ENCODE assay signal across 29 mouse cellular contexts in the genomic region with DNA sequence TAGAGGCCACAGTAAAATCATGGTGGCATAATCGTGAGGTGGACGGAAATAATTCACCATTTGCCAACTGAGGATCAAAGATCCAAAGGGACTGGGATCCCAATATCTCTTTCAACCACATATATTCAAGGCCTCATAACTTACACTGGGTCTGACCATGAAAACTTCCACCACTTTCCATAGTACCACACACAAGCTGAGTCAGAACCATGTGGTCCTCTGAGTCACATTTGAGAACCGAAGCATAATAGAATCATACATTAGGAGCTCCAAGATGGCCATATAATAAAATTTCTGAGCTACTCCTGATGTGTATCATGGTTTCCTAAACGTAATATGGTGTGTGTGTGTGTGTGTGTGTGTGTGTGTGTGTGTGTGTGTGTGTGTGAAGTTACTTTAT. TPM values are rescaled to one million over a fixed set of nuclear protein-coding genes. Genes with fewer than 3 reads are reported as not detected.
"Had no signal": no experiment of that assay in that cellular context is flagged by ENCODE, and none has a peak within 500 bp of the region (broad histone marks: within the 10 kb centered on the region; RNA-seq: fewer than 3 reads in every experiment).

No protein-coding gene starts in this region.

- H3K27ac ChIP-seq: limb, embryonic 10.5 days; limb, embryonic 12.5 days; limb, embryonic 13.5 days; limb, embryonic 15.5 days; liver, embryonic 12.5 days; liver, embryonic 13.5 days; liver, embryonic 14.5 days; liver, embryonic 15.5 days; lung, embryonic 15.5 days; macrophage; midbrain, embryonic 10.5 days; midbrain, embryonic 12.5 days; midbrain, embryonic 13.5 days; midbrain, embryonic 15.5 days; neural tube, embryonic 12.5 days; neural tube, embryonic 13.5 days had no signal

- H3K4me1 ChIP-seq: limb, embryonic 10.5 days; limb, embryonic 12.5 days; limb, embryonic 13.5 days; limb, embryonic 15.5 days; liver, embryonic 12.5 days; liver, embryonic 13.5 days; liver, embryonic 15.5 days; lung, embryonic 15.5 days; megakaryocyte, embryonic 14.5 days; midbrain, embryonic 10.5 days; midbrain, embryonic 12.5 days; midbrain, embryonic 13.5 days; midbrain, embryonic 15.5 days; neural tube, embryonic 12.5 days; neural tube, embryonic 13.5 days had no signal

- DNase-seq: left cerebral cortex, postnatal 4 days; liver; liver, embryonic 13.5 days; liver, postnatal 0 days; lung, adult 18-20 months; lung, adult 2 months; lung, embryonic 14.5 days; lung, postnatal 10 days; lung, postnatal 14 days; lung, postnatal 4 days; midbrain, embryonic 14.5 days had no signal

- H3K4me3 ChIP-seq: limb, embryonic 10.5 days; limb, embryonic 12.5 days; limb, embryonic 13.5 days; limb, embryonic 15.5 days; liver, embryonic 12.5 days; liver, embryonic 13.5 days; liver, embryonic 15.5 days; lung, embryonic 15.5 days; megakaryocyte, embryonic 14.5 days; midbrain, embryonic 10.5 days; midbrain, embryonic 12.5 days; midbrain, embryonic 13.5 days; midbrain, embryonic 15.5 days; myocyte; neural tube, embryonic 12.5 days; neural tube, embryonic 13.5 days had no signal

RNA-seq across cellular contexts. Expression of gene Nap1l2, which starts 28.8 kb away (rescaled TPM):
- polyA plus RNA-seq: liver, adult 2 months; liver, embryonic 15.5 days; liver, postnatal 0 days had no signal
